Mouse (Mus musculus): Measurements from ENCODE around the gene Grik1. TPM values are rescaled to one million over a fixed set of nuclear protein-coding genes. Genes with fewer than 3 reads are reported as not detected.

The Grik1 gene
- polyA plus RNA-seq, 1 experiment from 2014 or later = 7.3 TPM

GRCm38 (mm10) chr16:88132919-88133318 is 157.1 kb downstream of the Grik1 start:
- no peaks in the 10 kb centered on the region for H3K4me1 ChIP-seq (ENCODE audit: control insufficient read depth, insufficient read depth, low read length)
- no peak overlapping the region for H3K4me2 ChIP-seq (ENCODE audit: low read length)
- DNase-seq (ENCODE audit: low spot score) (no peak), ATAC-seq (no peak)
- H3K9ac ChIP-seq (ENCODE audit: low read length) = no peak overlapping the region
- H3K36me3 ChIP-seq (ENCODE audit: control insufficient read depth, insufficient read depth, low read length) = no peaks in the 10 kb centered on the region
- H3K27ac ChIP-seq (ENCODE audit: low read depth, low read length) = no peak overlapping the region
- H3K27me3 ChIP-seq (replicated peaks; ENCODE audit: control insufficient read depth, insufficient read depth, low read length) = no peaks in the 10 kb centered on the region
- WGBS = 52% methylated on average over 2 of the region's 2 CpGs
- H3K9me3 ChIP-seq (replicated peaks; ENCODE audit: control insufficient read depth, low read length) = no peaks in the 10 kb centered on the region
- no peak overlapping the region for H3K4me3 ChIP-seq (ENCODE audit: low read depth, low read length)

GRCm38 (mm10) chr16:88131103-88131502 is 159.0 kb downstream of the Grik1 start:
- Histone ChIP-seq H3K9ac (ENCODE audit: low read length) (no peak overlapping the region), H3K9me3 (replicated peaks; ENCODE audit: control insufficient read depth, low read length) (no peaks in the 10 kb centered on the region), H3K4me1 (ENCODE audit: control insufficient read depth, insufficient read depth, low read length) (no peaks in the 10 kb centered on the region), H3K4me2 (ENCODE audit: low read length) (no peak overlapping the region), H3K36me3 (ENCODE audit: control insufficient read depth, insufficient read depth, low read length) (no peaks in the 10 kb centered on the region), H3K4me3 (ENCODE audit: low read depth, low read length) (no peak overlapping the region), H3K27me3 (replicated peaks; ENCODE audit: control insufficient read depth, insufficient read depth, low read length) (no peaks in the 10 kb centered on the region), H3K27ac (ENCODE audit: low read depth, low read length) (no peak overlapping the region)
- ATAC-seq (no peak), DNase-seq (ENCODE audit: low spot score) (no peak)
- WGBS = 90% methylated on average over 3 of the region's 3 CpGs

- Histone ChIP-seq H3K4me2 (ENCODE audit: low read length) (no peak overlapping the region), H3K27me3 (replicated peaks; ENCODE audit: control insufficient read depth, insufficient read depth, low read length) (no peaks in the 10 kb centered on the region), H3K36me3 (ENCODE audit: control insufficient read depth, insufficient read depth, low read length) (no peaks in the 10 kb centered on the region), H3K4me3 (ENCODE audit: low read depth, low read length) (no peak overlapping the region), H3K9ac (ENCODE audit: low read length) (no peak overlapping the region), H3K9me3 (replicated peaks; ENCODE audit: control insufficient read depth, low read length) (no peaks in the 10 kb centered on the region; the same call in 1 of the 2 replicates), H3K27ac (ENCODE audit: low read depth, low read length) (no peak overlapping the region), H3K4me1 (ENCODE audit: control insufficient read depth, insufficient read depth, low read length) (no peaks in the 10 kb centered on the region)
- 79% methylated on average over 4 of the region's 4 CpGs for WGBS
- DNase-seq (ENCODE audit: low spot score) (no peak), ATAC-seq (no peak)
These were observed 165.0 kb downstream of the Grik1 start for GRCm38 (mm10) chr16:88125098-88125497.

- no peak overlapping the region for H3K27ac ChIP-seq (ENCODE audit: low read depth, low read length)
- H3K9me3 ChIP-seq (replicated peaks; ENCODE audit: control insufficient read depth, low read length) = no peaks in the 10 kb centered on the region
- no peaks in the 10 kb centered on the region for H3K36me3 ChIP-seq (ENCODE audit: control insufficient read depth, insufficient read depth, low read length)
- no peak overlapping the region for H3K4me3 ChIP-seq (ENCODE audit: low read depth, low read length)
- H3K4me1 ChIP-seq (ENCODE audit: control insufficient read depth, insufficient read depth, low read length) = peaks cover 3% of the 10 kb centered on the region
- WGBS = 41% methylated on average over 8 of the region's 8 CpGs
- H3K4me2 ChIP-seq (ENCODE audit: low read length) = no peak overlapping the region
- DNase-seq (ENCODE audit: low spot score) (peak; percentile 88), ATAC-seq (peak; percentile 83)
- no peaks in the 10 kb centered on the region for H3K27me3 ChIP-seq (replicated peaks; ENCODE audit: control insufficient read depth, insufficient read depth, low read length)
- no peak overlapping the region for H3K9ac ChIP-seq (ENCODE audit: low read length)
These were observed 177.4 kb downstream of the Grik1 start for GRCm38 (mm10) chr16:88112551-88113138.

GRCm38 (mm10) chr16:88111459-88111858 is 178.6 kb downstream of the Grik1 start:
- Histone ChIP-seq H3K4me2 (ENCODE audit: low read length) (no peak overlapping the region), H3K4me3 (ENCODE audit: low read depth, low read length) (no peak overlapping the region), H3K36me3 (ENCODE audit: control insufficient read depth, insufficient read depth, low read length) (no peaks in the 10 kb centered on the region), H3K4me1 (ENCODE audit: control insufficient read depth, insufficient read depth, low read length) (peaks cover 3% of the 10 kb centered on the region), H3K27ac (ENCODE audit: low read depth, low read length) (no peak overlapping the region), H3K27me3 (replicated peaks; ENCODE audit: control insufficient read depth, insufficient read depth, low read length) (no peaks in the 10 kb centered on the region), H3K9ac (ENCODE audit: low read length) (no peak overlapping the region), H3K9me3 (replicated peaks; ENCODE audit: control insufficient read depth, low read length) (no peaks in the 10 kb centered on the region)
- peak; percentile 33 for DNase-seq (ENCODE audit: low spot score)
- WGBS = 24% methylated on average over 3 of the region's 3 CpGs
- no peak for ATAC-seq

GRCm38 (mm10) chr16:88094206-88094789 is 195.8 kb downstream of the Grik1 start:
- Histone ChIP-seq H3K9ac (ENCODE audit: low read length) (no peak overlapping the region), H3K4me2 (ENCODE audit: low read length) (no peak overlapping the region), H3K4me3 (ENCODE audit: low read depth, low read length) (no peak overlapping the region), H3K4me1 (ENCODE audit: control insufficient read depth, insufficient read depth, low read length) (no peaks in the 10 kb centered on the region), H3K27me3 (replicated peaks; ENCODE audit: control insufficient read depth, insufficient read depth, low read length) (no peaks in the 10 kb centered on the region), H3K36me3 (ENCODE audit: control insufficient read depth, insufficient read depth, low read length) (no peaks in the 10 kb centered on the region), H3K27ac (ENCODE audit: low read depth, low read length) (no peak overlapping the region), H3K9me3 (replicated peaks; ENCODE audit: control insufficient read depth, low read length) (no peaks in the 10 kb centered on the region)
- DNase-seq (ENCODE audit: low spot score) (peak; percentile 40), ATAC-seq (peak; percentile 58)
- WGBS = 57% methylated on average over 5 of the region's 5 CpGs

- Histone ChIP-seq H3K9ac (ENCODE audit: low read length) (no peak overlapping the region), H3K36me3 (ENCODE audit: control insufficient read depth, insufficient read depth, low read length) (no peaks in the 10 kb centered on the region), H3K27ac (ENCODE audit: low read depth, low read length) (no peak overlapping the region), H3K4me3 (ENCODE audit: low read depth, low read length) (no peak overlapping the region), H3K4me1 (ENCODE audit: control insufficient read depth, insufficient read depth, low read length) (peaks cover 3% of the 10 kb centered on the region; the same call in 1 of the 2 replicates), H3K4me2 (ENCODE audit: low read length) (no peak overlapping the region), H3K27me3 (replicated peaks; ENCODE audit: control insufficient read depth, insufficient read depth, low read length) (no peaks in the 10 kb centered on the region), H3K9me3 (replicated peaks; ENCODE audit: control insufficient read depth, low read length) (no peaks in the 10 kb centered on the region)
- 52% methylated on average over 7 of the region's 7 CpGs for WGBS
- ATAC-seq (peak; percentile 62), DNase-seq (ENCODE audit: low spot score) (peak; percentile 29)
These were observed 202.8 kb downstream of the Grik1 start for GRCm38 (mm10) chr16:88087280-88087679.

GRCm38 (mm10) chr16:88074716-88075115 is 215.3 kb downstream of the Grik1 start:
- Histone ChIP-seq H3K4me2 (ENCODE audit: low read length) (no peak overlapping the region), H3K4me1 (ENCODE audit: control insufficient read depth, insufficient read depth, low read length) (no peaks in the 10 kb centered on the region), H3K36me3 (ENCODE audit: control insufficient read depth, insufficient read depth, low read length) (no peaks in the 10 kb centered on the region), H3K4me3 (ENCODE audit: low read depth, low read length) (no peak overlapping the region), H3K9me3 (replicated peaks; ENCODE audit: control insufficient read depth, low read length) (no peaks in the 10 kb centered on the region), H3K9ac (ENCODE audit: low read length) (no peak overlapping the region), H3K27ac (ENCODE audit: low read depth, low read length) (no peak overlapping the region), H3K27me3 (replicated peaks; ENCODE audit: control insufficient read depth, insufficient read depth, low read length) (no peaks in the 10 kb centered on the region)
- ATAC-seq (no peak), DNase-seq (ENCODE audit: low spot score) (no peak)
- WGBS = 80% methylated on average over 5 of the region's 5 CpGs

GRCm38 (mm10) chr16:88060936-88061335 is 229.1 kb downstream of the Grik1 start:
- 34% methylated on average over 3 of the region's 3 CpGs for WGBS
- H3K27me3 ChIP-seq (replicated peaks; ENCODE audit: control insufficient read depth, insufficient read depth, low read length) = no peaks in the 10 kb centered on the region
- H3K4me3 ChIP-seq (ENCODE audit: low read depth, low read length) = no peak overlapping the region
- no peak overlapping the region for H3K27ac ChIP-seq (ENCODE audit: low read depth, low read length)
- no peaks in the 10 kb centered on the region for H3K9me3 ChIP-seq (replicated peaks; ENCODE audit: control insufficient read depth, low read length)
- no peak overlapping the region for H3K9ac ChIP-seq (ENCODE audit: low read length)
- peak; percentile 20 for DNase-seq (ENCODE audit: low spot score)
- no peaks in the 10 kb centered on the region for H3K36me3 ChIP-seq (ENCODE audit: control insufficient read depth, insufficient read depth, low read length)
- H3K4me1 ChIP-seq (ENCODE audit: control insufficient read depth, insufficient read depth, low read length) = no peaks in the 10 kb centered on the region
- H3K4me2 ChIP-seq (ENCODE audit: low read length) = no peak overlapping the region
- ATAC-seq = peak; percentile 40; the same call in 1 of the 2 replicates
